Mouse (Mus musculus) adipocyte (in vitro differentiated cells): ENCODE results near the gene Pld5.

Source experiments
- DNase-seq: peaks from one replicate; pipeline ENCODE4 v3.0.0-alpha.2; 2016; ENCODE audit warnings: low spot score

The Pld5 gene

DNA sequence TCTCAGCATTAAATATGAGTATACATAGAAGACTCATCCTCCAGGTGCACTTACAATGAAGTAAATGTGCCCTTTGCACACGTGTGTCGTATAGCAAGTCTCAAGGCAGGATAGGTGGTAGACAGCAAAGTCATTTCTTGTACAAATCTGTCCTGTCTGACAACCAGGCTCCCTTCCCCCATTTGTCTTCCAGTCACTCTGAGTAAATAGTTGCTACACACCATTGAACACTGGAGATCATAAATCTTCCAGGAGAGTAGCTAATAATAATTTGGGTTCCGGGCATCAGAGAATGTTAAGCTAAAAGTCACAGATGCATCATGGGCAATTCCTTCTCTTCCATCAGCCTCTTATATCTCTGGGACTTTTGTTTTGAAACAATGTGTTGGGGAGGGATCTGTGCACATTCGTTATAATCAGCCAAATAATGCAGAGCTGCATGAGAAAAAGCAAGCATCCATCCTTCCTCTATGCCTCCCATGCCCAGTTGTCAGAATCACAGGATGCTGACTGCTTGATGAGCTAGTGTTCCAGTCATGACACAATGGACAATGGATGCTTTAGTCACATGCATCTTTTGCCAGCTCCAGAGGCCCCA is 328.3 kb downstream of the Pld5 start:
- no peak for DNase-seq

DNA sequence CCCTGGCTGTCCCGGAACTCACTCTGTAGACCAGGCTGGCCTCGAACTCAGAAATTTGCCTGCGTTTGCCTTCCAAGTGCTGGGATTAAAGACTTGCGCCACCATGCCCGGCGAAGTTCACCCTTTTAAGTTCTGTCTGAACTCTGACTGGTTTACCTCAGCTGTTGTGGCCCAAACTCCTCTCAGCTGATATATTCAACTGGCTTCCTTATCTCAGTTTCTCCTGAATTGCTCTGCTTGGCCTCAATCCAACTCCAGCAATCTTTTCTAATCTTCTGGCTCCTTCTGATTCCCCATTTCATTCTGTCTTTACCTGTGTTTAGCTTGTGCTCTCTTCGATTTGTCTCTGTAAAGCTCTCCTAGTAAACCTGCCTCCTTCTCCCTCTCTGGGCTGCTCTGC is 331.9 kb downstream of the Pld5 start:
- DNase-seq: no peak

DNA sequence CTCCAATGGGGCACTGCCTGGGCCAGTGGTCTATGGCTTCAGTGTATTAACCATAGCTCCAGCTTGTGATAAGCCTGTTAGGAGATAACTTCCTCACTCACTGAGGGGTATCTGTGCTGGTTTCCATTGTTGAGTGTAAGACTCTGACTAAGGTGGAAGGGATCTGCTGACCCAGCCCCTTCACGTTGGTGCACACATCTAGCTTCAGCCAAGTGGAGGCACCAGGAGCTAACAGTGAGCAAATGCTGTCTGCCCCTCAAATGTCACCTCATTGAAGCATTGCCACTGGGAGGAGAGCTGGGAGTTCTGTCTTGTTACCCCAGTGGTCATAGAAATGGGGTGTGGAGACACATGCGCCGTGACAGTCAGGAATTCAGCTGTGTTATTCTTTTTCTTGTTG is 336.4 kb downstream of the Pld5 start:
- DNase-seq: no peak

DNA sequence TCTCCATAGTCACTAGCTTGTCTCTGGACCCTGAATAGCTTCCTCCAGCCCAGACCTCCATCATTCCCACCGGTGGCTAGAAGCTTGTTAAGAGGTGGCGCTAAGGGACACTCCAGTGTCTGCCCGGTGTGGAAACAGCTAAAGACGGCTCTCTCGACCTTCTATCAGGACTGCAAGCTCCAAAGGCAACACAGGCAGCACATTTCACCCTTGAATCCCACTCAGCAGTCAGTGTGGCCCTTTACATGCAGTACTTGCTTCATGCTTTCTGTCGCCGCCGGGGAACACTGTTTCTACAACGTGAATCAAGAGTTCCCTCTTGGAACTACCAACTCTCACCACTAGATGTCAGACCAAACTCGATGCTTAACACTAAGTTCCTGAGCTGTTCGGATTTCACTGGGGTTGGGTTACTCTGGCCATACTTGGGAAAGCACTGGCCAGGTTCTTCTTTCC is 338.8 kb downstream of the Pld5 start:
- peak; percentile 81 for DNase-seq

DNA sequence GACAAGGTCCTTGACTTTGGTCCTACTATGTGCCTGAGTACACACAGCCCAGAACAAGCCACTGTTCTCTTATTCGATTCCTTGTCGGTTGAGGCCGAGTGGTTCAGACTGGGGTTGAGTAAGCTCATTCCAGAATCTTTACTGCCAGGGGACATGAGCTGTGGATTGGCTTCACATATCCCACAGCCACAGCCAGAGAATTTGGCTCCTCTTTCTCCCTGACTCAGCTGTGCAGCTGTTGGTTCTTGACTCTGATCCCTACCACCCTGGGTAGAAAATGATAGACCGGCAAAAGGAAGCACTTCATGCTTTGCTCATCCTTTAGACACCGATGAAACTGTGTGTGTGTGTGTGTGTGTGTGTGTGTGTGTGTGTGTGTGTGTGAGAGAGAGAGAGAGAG is 343.7 kb downstream of the Pld5 start:
- no peak for DNase-seq

DNA sequence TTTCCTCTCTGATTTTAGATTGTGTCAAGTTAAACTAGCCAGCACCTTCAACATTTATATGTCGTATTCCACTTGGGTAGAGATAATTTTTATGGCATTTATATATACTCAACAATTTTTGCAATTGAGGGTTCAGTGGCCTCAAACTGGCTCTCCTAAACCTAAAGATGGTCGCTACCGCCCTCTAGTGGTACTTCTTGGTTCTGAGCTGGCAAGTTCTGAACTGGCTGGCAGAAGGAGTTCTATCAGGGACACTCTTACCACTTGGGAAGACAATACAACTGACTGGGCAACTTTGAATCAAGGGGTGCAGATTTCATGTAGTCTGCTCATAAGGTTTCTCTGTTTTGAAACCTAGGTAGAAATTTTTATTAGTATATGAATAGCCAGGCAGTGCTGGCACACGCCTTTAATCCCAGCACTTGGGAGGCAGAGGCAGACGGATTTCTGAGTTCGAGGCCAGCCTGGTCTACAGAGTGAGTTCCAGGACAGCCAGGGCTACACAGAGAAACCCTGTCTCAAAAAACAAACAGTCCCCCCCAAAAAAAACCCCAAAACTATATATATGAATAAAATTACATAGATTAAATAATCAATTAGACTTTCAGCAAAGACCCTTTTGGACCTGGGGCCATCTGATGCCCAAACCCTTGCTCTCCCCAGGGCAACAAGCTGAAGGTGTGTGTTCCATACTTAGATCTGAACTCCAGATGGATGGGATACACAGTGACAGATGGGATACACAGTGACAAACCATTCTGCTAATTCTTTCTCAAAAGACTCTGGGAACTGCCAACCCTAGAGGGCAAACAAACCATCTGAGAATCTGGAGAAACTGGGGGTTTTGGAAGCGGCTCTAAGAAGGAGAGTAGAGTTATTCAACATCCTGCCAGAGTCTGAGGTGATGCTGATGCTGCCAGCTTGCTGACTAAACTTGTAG is 351.0 kb downstream of the Pld5 start:
- peak; percentile 89 for DNase-seq

DNA sequence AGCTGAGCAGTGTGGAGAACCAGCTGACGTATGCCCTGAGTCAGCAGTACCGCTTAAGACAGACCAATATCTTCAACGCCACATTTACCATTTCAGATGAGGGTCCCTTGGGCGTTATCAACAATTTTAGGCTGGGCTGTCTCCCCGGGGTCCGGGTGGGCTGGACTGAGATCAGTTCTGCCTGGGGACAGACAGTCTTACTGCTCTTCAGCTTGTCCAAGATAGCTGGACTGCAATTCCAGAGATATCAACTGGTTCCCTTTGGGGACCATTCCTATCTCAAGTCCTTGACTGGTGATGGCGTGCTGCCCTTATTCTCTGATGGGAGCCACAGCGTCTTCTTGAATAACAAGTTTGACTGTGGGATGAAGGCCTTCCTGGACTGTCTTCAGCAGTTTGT is 354.0 kb downstream of the Pld5 start:
- no peak for DNase-seq

DNA sequence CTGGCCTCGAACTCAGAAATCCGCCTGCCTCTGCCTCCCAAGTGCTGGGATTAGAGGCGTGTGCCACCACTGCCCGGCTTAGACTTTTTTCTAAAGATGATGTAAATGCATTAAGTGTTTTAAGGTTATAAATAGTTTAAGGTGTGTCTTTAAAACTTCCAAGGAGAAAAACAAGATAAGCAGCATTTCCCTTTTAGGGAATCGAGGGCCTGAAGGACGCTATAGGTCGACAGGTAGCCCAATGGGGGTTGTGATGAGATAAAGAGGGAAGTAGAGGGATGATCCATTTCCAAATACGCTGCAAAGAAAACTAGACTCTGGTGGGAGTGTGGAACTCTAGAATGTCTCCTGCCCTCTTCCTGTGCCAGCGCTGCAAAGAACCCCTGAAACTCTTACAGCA is 355.1 kb downstream of the Pld5 start, which contains the start of gene Gm38100:
Gene Gm38100, plus strand, starts transcription at position 301 of the 400 bp plus-strand sequence.
- DNase-seq: no peak

DNA sequence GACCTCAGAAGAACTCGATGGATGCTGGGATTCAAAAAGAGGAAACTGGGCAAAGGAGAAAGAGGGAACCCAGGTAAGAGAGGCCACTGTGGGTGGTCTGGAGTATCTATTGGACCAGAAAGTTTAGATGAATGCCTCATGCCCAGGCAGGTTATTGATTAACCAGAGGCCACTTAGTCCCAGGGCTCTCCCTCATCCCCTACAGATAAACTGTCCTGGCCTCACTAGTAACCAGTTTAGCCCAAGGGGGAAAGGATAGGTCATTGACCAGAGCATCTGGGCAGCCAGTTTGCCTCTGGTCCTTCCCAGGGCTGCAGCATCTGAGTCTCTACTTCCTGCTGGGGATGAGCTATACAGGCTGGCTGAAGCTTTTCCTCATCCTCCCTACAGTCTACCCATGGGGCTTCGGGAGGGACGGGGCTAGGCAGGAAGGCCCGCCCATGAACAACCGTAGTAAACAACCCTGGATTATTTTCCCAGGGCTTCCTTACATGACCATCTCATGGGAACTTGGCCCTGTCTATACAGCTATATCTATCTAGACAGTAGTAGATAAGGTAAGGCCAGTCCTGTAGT is 361.3 kb downstream of the Pld5 start:
- no peak for DNase-seq
